Mouse (Mus musculus): ENCODE data around the gene Mmp11.

The Mmp11 gene

GRCm38 (mm10) chr10:75935680-75936541 is at the start of gene Mmp11:
Mmp11 (minus strand) TSS chr10:75936496.
- peak; percentile 89 for DNase-seq

DNA sequence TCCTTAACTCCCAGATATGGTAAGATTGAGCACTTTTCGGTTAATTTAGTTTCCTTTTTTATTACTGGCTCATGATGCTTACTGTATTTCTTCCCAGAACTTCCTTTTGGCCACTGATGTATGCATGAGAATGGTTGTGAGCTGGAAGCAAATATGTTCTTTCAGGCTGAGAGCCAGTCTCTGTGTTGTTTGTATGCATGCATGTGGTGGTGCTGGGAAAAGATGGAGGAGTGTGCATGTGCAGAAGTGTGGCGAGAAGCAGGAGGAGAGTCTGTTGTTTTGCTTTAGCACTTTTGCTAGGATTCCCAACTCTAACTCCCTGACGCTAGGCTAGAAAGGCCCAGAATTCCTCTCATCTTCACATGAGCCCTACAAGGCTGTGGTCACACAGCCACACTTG is 43.1 kb upstream of the Mmp11 start:
- DNase-seq: no peak

- no peak for DNase-seq
These were observed 42.5 kb upstream of the Mmp11 start for GRCm38 (mm10) chr10:75978835-75979157.

DNA sequence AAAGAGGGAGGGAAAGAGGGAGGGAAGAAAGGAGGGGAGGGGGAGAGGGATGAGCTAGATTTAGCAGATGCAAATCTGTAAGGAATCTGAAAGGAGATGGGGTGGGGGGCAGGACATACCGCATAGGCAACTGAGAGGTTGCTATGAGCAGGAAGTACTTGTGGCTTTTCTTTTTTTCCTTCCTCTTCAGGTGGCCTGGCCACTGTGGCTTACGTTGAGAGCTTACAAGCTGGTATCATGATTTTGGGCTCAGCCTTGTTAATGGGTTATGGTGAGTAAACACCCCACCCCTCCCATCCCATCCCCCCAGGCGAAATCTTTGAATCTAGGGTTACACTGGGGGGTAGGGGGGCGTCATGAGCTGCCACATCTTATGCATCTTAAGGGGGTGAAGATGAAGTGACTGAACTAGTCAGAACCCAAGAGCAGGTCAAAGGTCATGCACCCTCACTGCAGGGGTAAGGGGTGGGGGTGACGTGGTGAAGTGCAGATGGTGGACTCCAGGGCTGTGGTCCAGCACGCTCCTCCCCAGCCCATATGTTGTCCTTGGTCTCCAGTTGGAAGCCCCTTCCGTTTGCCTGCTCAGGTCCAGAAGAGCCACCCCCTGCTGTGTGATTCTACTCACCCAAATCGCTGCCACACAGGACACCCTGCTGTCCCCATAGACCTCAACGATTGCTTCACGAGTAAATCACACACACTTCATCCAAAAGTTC is 42.0 kb upstream of the Mmp11 start:
- no peak for DNase-seq

DNA sequence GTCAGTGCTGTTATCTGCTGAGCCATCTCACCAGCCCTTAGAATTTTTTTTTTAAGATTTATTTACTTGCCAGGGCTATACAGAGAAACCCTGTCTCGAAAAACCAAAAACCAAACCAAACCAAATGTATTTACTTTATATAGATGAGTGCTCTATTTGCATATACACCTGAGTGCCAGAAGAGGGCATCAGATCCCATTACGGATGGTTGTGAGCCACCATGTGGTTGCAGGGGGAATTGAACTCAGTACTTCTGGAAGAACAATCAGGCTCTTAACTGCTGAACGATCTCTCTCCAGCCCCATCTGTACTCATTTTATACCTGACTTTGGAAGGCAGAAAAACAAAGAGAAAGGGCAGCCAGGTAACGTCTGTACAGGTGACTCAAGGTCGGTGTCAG is 38.9 kb upstream of the Mmp11 start:
- DNase-seq: no peak

DNA sequence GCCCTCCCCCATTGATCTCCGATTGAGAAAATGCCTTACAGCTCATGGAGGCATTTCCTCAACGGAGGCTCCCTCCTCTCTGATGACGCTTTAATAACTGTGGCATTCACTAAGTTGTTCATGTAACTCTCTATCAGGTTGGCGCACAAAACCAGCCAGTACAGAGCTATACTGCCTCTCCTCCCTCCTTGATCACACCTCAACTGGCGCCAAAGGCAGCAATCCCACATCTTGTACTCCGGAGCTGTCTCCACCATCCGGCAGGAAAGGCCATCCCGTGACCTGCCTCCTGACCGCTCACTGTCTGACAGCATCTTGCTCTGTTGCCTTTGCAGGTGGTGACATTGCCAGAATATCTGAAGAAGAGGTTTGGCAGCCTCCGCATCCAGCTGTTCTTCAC is 37.5 kb upstream of the Mmp11 start:
- DNase-seq: no peak

- DNase-seq: no peak
These were observed 18.1 kb upstream of the Mmp11 start, which contains the start of gene Gm5134 for GRCm38 (mm10) chr10:75954381-75954811. Gm5134 (plus strand) TSS chr10:75954514.

- DNase-seq: no peak
These were observed 15.2 kb upstream of the Mmp11 start for GRCm38 (mm10) chr10:75951424-75952050.

- DNase-seq: no peak
These were observed 14.5 kb upstream of the Mmp11 start for GRCm38 (mm10) chr10:75950791-75951210.

- DNase-seq: no peak
These were observed 13.1 kb upstream of the Mmp11 start for GRCm38 (mm10) chr10:75949053-75950045.

DNA sequence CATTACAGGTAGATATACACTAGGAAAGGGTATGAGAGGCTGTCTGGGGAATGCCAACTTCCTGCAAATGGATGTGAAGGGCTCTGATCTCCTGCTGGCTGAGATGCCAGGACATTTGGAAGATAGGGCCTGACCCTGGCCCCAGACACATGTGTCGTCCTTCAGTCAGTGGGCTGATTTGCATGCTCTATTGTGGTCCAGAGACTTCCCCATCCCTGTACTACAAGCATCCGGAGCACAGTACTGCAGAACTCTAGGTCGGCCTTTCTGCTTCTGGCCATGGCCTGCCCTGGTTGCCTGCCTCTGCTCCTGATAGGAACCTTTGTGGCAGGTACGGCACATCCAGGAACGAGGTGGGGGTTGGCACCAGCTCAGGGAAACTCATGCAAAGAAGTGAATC is 11.8 kb upstream of the Mmp11 start:
- DNase-seq: no peak

GRCm38 (mm10) chr10:75945896-75946295 is 9.6 kb upstream of the Mmp11 start:
- no peak for DNase-seq

DNA sequence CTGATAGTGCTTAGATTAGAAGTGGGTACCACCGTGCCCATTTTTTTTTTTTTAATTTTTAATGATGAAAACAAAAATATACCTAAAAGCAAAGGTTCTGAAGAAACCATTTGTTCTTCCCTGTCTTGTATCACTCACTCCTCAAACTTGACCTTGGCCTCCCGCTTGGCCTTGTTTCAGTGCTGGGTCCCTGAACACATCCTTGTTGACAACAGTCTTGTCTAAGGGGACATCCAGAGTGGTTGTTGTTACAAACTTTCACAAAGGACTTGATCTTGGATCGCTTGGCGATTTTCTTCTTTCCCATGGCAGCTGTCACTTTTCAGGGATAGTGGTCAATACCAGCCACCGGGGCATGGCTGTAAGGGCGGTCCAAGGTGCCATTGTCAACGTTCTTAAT is 8.9 kb upstream of the Mmp11 start:
- no peak for DNase-seq

- no peak for DNase-seq
These were observed 7.9 kb upstream of the Mmp11 start for GRCm38 (mm10) chr10:75944066-75944772.

DNA sequence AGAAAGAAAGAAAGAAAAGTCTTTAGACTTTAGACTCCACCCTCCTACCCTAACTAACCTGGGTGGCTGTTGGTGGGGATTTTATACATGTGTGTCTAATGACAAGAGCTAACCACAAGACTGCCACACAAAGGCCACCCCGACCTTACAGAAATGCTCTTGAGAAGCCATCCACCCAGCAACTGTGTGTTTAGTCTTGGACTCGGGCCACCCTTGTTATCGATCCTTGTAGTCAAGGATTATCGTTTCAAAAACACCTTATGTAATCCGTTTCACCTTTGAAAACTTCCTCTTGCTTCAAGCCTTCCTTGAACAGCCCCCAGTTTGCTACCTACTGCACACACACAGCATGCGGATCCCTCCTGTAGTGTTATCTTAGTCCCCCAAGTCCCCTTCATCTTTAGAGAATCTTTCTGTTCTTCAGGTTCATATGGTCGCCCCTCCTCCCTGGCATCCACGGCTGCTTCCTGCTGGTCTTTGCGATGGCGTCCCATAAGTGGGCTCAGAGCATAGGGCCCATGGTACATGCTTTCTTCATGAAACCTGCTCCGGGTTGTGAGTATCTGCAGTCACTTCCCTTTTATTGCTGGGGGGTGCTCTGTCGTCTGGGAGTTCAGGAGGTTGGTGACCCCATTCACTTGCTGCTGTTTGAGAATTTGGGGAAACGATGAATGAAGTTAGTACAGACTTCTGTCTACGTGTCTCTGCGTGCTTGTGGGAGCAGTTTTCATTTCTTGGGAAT is 6.6 kb upstream of the Mmp11 start, which contains the start of gene Vpreb3:
Gene Vpreb3, plus strand, starts transcription at position 322 of the 742 bp plus-strand sequence.
- DNase-seq: no peak

DNA sequence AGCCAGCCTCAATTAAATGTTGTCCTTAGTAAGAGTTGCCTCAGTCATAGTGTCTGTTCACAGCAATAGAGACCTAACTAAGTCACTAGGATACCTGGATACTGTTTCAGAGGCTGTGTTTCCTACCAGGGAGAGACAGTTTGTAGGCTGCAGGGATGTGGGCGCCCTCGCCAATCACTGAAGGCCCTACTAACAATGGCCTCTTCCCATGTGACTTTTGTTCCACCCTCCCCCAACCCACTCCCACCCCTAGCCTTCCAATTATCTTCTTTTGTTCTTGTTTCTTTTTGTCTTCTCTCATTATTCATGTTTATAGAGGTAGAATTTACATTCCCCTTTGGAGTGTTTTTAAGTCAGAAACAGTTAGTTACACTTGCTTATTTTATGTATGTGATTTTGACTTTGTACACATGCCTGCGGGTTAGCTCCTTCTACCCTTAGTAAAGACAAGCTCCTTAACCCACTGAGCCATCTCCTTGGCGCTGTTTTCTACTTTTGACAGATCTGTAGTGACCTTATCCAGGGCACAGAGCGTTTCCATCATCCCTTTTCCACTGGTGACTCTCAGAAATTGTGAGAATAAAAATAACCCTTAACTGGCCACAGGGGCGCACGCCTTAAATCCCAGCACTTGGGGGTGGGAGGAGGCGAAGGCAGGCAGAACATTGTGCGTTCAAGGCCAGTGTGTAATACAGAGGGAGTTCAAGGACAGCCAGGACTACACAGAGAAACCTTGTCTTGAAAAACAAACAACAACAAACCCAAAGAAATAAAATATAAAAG is 4.9 kb upstream of the Mmp11 start:
- DNase-seq: no peak

- DNase-seq: no peak
These were observed 4.2 kb upstream of the Mmp11 start, which contains the start of gene Gm867 for GRCm38 (mm10) chr10:75940520-75940919. Gm867 (minus strand) TSS chr10:75940672.

GRCm38 (mm10) chr10:75939481-75940234 is 3.4 kb upstream of the Mmp11 start:
- no peak for DNase-seq

All from cerebellum, adult 9-11 months (tissue).